ENCODE assay signal across 18 mouse cellular contexts in the genomic region with DNA sequence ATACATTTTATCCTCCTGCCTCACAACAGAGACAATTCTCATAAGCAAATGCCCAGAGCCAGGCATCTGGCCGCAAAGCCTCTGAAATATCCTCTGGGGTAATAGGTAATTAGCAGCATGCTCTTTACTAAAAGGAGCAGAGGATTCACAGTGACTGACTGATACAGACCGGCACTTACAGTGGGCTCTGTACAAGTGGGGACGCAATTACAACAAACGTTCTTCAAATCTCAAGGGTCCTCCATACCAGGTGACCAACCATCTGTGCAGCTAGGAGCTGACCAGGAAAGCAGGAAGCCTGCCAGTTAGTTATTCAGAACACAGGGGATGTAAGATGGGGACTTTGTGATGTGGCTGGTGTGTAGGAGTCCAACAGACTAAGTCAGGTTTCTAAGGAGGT. TPM values are rescaled to one million over a fixed set of nuclear protein-coding genes. Genes with fewer than 3 reads are reported as not detected.
"Had no signal": no experiment of that assay in that cellular context is flagged by ENCODE, and none has a peak within 500 bp of the region (broad histone marks: within the 10 kb centered on the region; RNA-seq: fewer than 3 reads in every experiment).

No protein-coding gene starts in this region.

- H3K36me3 ChIP-seq: limb, embryonic 12.5 days; liver, embryonic 13.5 days; lung, embryonic 15.5 days had no signal

- H3K9ac ChIP-seq: limb, embryonic 12.5 days; liver, embryonic 13.5 days; liver, postnatal 0 days; lung, embryonic 15.5 days had no signal

- DNase-seq: kidney, adult 18-20 months; kidney, postnatal 10 days; kidney, postnatal 4 days; liver; liver, embryonic 13.5 days; liver, postnatal 0 days; lung, postnatal 14 days; right cerebral cortex, postnatal 4 days; spleen, adult 18-20 months; thymus, adult 2 months; thymus, postnatal 25 days had no signal

- H3K27me3 ChIP-seq: limb, embryonic 12.5 days; liver, embryonic 13.5 days; lung, embryonic 15.5 days; megakaryocyte, embryonic 14.5 days had no signal

- H3K27ac ChIP-seq: layer of hippocampus, adult 2 months; limb, embryonic 12.5 days; liver, embryonic 13.5 days; lung, embryonic 15.5 days; macrophage had no signal

- ATAC-seq: liver, postnatal 0 days had no signal

- H3K4me1 ChIP-seq: liver, embryonic 13.5 days; lung, embryonic 15.5 days; megakaryocyte, embryonic 14.5 days had no signal

- H3K4me3 ChIP-seq: layer of hippocampus, adult 2 months; limb, embryonic 12.5 days; liver, embryonic 13.5 days; lung, embryonic 15.5 days; megakaryocyte, embryonic 14.5 days; myocyte had no signal

- H3K4me2 ChIP-seq: limb, embryonic 12.5 days; liver, embryonic 13.5 days; lung, embryonic 15.5 days had no signal

- H3K9me3 ChIP-seq: limb, embryonic 12.5 days; liver, embryonic 13.5 days; lung, embryonic 15.5 days; megakaryocyte, embryonic 14.5 days had no signal

RNA-seq across cellular contexts. Expression of a gene that starts 38.7 kb away (rescaled TPM):
- polyA plus RNA-seq: liver, embryonic 13.5 days; liver, postnatal 0 days; macrophage; myocyte; neural tube, embryonic 14.5 days; thymus, adult 2 months had no signal
